Mouse (Mus musculus) embryonic facial prominence, embryonic 14.5 days (tissue): ENCODE measurements around the gene Greb1. TPM values are rescaled to one million over a fixed set of nuclear protein-coding genes. Genes with fewer than 3 reads are reported as not detected.
A peak's percentile ranks its signal among the peaks of the same experiment; 100 is the strongest.

ENCODE experiments used
- ATAC-seq: fragments of 200-750 bp; cut with Nextera tagmentation; 2 replicates; pipeline ENCODE4 v1.8.0; 2017; ENCODE audit warnings: low read depth, moderate number of reproducible peaks, moderate TSS enrichment
- DNase-seq: peaks from one replicate; pipeline ENCODE4 v3.0.0-alpha.2; 2015; ENCODE audit warnings: low spot score
- H3K27ac ChIP-seq: fragments of 300-500 bp; sonication (generic); replicated peaks from 2 replicates; pipeline ENCODE4 v1.5.1; 2014; ENCODE audit warnings: low read depth, mild to moderate bottlenecking, low read length, moderate library complexity
- H3K27me3 ChIP-seq: fragments of 300-500 bp; sonication (generic); replicated peaks from 2 replicates; pipeline ENCODE4 v1.6.1; 2014; ENCODE audit warnings: low read length; ENCODE audit not compliant: control insufficient read depth, insufficient read depth
- H3K36me3 ChIP-seq: fragments of 300-500 bp; sonication (generic); 2 replicates; pipeline ENCODE4 v1.6.1; 2014; ENCODE audit warnings: low read length, mixed read lengths; ENCODE audit not compliant: control insufficient read depth, insufficient read depth
- H3K4me1 ChIP-seq: fragments of 300-500 bp; sonication (generic); 2 replicates; pipeline ENCODE4 v1.6.1; 2014; ENCODE audit warnings: antibody characterized with exemption, low read length; ENCODE audit not compliant: control insufficient read depth, insufficient read depth
- H3K4me2 ChIP-seq: fragments of 300-500 bp; sonication (generic); 2 replicates; pipeline ENCODE4 v1.6.1; 2014; ENCODE audit warnings: low read depth, mild to moderate bottlenecking, low read length, moderate library complexity, mixed read lengths
- H3K4me3 ChIP-seq: fragments of 300-500 bp; sonication (generic); 2 replicates; pipeline ENCODE4 v1.5.1; 2014; ENCODE audit warnings: low read depth, mild to moderate bottlenecking, low read length
- H3K9ac ChIP-seq: fragments of 300-500 bp; sonication (generic); 2 replicates; pipeline ENCODE4 v1.6.1; 2014; ENCODE audit warnings: low read depth, mild to moderate bottlenecking, low read length, moderate library complexity, mixed read lengths
- H3K9me3 ChIP-seq: fragments of 300-500 bp; sonication (generic); 2 replicates; pipeline ENCODE4 v1.6.1; 2016; ENCODE audit warnings: low read length; ENCODE audit not compliant: control insufficient read depth
- WGBS: fragments of 180-500 bp; shearing (Covaris S2); extraction: QIAGEN DNeasy Blood & Tissue Kit; methylation state at CpG from one replicate; pipeline ENCODE4 v1.1.7; 2014; 5-methylcytosine and 5-hydroxymethylcytosine counted together
- polyA plus RNA-seq: library from polyadenylated mRNA; unstranded; fragments of >200 nt; fragmentation: Nextera tagmentation; extraction: Ambion mirVana; gene quantifications from 2 replicates; pipeline ENCODE4 v1.2.1, GENCODE M21; 2014

Greb1 gene
- polyA plus RNA-seq, 1 experiment from 2014 or later = 1.3 TPM

GRCm38 (mm10) chr12:16799928-16800258 lies 793 bp downstream of the Greb1 start:
- H3K27me3 ChIP-seq = no peaks in the 10 kb centered on the region; the same call in 1 of the 2 replicates
- no peaks in the 10 kb centered on the region for H3K9me3 ChIP-seq
- ATAC-seq (no peak), DNase-seq (no peak)
- no peak overlapping the region for H3K27ac ChIP-seq
- peaks cover 6% of the 10 kb centered on the region for H3K4me1 ChIP-seq
- WGBS = 4% methylated on average over 3 of the region's 6 CpGs
- peak overlapping the region; percentile 70 for H3K9ac ChIP-seq
- no peaks in the 10 kb centered on the region for H3K36me3 ChIP-seq
- peak overlapping the region; percentile 59 for H3K4me3 ChIP-seq
- peak overlapping the region; percentile 98 for H3K4me2 ChIP-seq

- no peak for DNase-seq
- Histone ChIP-seq H3K27me3 (no peaks in the 10 kb centered on the region; the same call in 1 of the 2 replicates), H3K36me3 (no peaks in the 10 kb centered on the region), H3K9ac (no peak overlapping the region), H3K4me2 (0 out of 2 replicates have a peak overlapping the region, but pooled peaks have one; percentile 2), H3K27ac (no peak overlapping the region), H3K4me1 (peaks cover 6% of the 10 kb centered on the region), H3K9me3 (no peaks in the 10 kb centered on the region), H3K4me3 (no peak overlapping the region)
- ATAC-seq = no peak
- 34% methylated on average over 3 of the region's 3 CpGs for WGBS
Observed at GRCm38 (mm10) chr12:16798894-16799293, 1.8 kb downstream of the Greb1 start.

GRCm38 (mm10) chr12:16795781-16796180 lies 4.9 kb downstream of the Greb1 start:
- no peaks in the 10 kb centered on the region for H3K9me3 ChIP-seq
- no peak for ATAC-seq
- 84% methylated on average over 3 of the region's 3 CpGs for WGBS
- H3K9ac ChIP-seq = no peak overlapping the region
- peaks cover 6% of the 10 kb centered on the region for H3K4me1 ChIP-seq
- H3K36me3 ChIP-seq = no peaks in the 10 kb centered on the region
- no peak overlapping the region for H3K27ac ChIP-seq
- no peak overlapping the region for H3K4me2 ChIP-seq
- H3K4me3 ChIP-seq = no peak overlapping the region
- no peaks in the 10 kb centered on the region for H3K27me3 ChIP-seq
- no peak for DNase-seq

- no peaks in the 10 kb centered on the region for H3K36me3 ChIP-seq
- ATAC-seq = no peak
- 89% methylated on average over 3 of the region's 4 CpGs for WGBS
Observed at GRCm38 (mm10) chr12:16793371-16793770, 7.3 kb downstream of the Greb1 start.

GRCm38 (mm10) chr12:16790456-16790855 lies 10.2 kb downstream of the Greb1 start:
- Histone ChIP-seq H3K27ac (no peak overlapping the region), H3K36me3 (no peaks in the 10 kb centered on the region), H3K27me3 (no peaks in the 10 kb centered on the region), H3K4me2 (no peak overlapping the region), H3K4me3 (no peak overlapping the region), H3K9ac (no peak overlapping the region), H3K9me3 (no peaks in the 10 kb centered on the region), H3K4me1 (no peaks in the 10 kb centered on the region)
- no peak for ATAC-seq
- 67% methylated on average over 4 of the region's 4 CpGs for WGBS
- DNase-seq = no peak

More at GRCm38 (mm10) chr12:16793371-16793770, 7.3 kb downstream of the Greb1 start:
- Histone ChIP-seq H3K4me3 (no peak overlapping the region), H3K4me1 (no peaks in the 10 kb centered on the region), H3K4me2 (no peak overlapping the region), H3K9ac (no peak overlapping the region), H3K9me3 (no peaks in the 10 kb centered on the region), H3K27me3 (no peaks in the 10 kb centered on the region), H3K27ac (no peak overlapping the region)
- DNase-seq = no peak

GRCm38 (mm10) chr12:16789756-16790155 lies 10.9 kb downstream of the Greb1 start:
- H3K9me3 ChIP-seq = no peaks in the 10 kb centered on the region
- WGBS = 16% methylated on average over 4 of the region's 4 CpGs
- ATAC-seq (no peak), DNase-seq (peak; percentile 23)
- no peak overlapping the region for H3K4me2 ChIP-seq
- H3K27me3 ChIP-seq = no peaks in the 10 kb centered on the region
- H3K4me3 ChIP-seq = no peak overlapping the region
- H3K4me1 ChIP-seq = no peaks in the 10 kb centered on the region
- H3K36me3 ChIP-seq = no peaks in the 10 kb centered on the region
- H3K9ac ChIP-seq = no peak overlapping the region
- H3K27ac ChIP-seq = no peak overlapping the region

GRCm38 (mm10) chr12:16789199-16789598 lies 11.5 kb downstream of the Greb1 start:
- Histone ChIP-seq H3K27ac (no peak overlapping the region), H3K27me3 (no peaks in the 10 kb centered on the region), H3K4me1 (no peaks in the 10 kb centered on the region), H3K4me2 (no peak overlapping the region), H3K9ac (no peak overlapping the region), H3K9me3 (no peaks in the 10 kb centered on the region), H3K36me3 (no peaks in the 10 kb centered on the region), H3K4me3 (no peak overlapping the region)
- WGBS = 50% methylated on average over 1 of the region's 1 CpGs
- no peak for DNase-seq
- ATAC-seq = no peak

GRCm38 (mm10) chr12:16788600-16788999 lies 12.1 kb downstream of the Greb1 start:
- no peak overlapping the region for H3K4me2 ChIP-seq
- no peaks in the 10 kb centered on the region for H3K36me3 ChIP-seq
- 54% methylated on average over 2 of the region's 2 CpGs for WGBS
- H3K4me3 ChIP-seq = no peak overlapping the region
- no peaks in the 10 kb centered on the region for H3K9me3 ChIP-seq
- no peak overlapping the region for H3K27ac ChIP-seq
- ATAC-seq (no peak), DNase-seq (no peak)
- H3K9ac ChIP-seq = no peak overlapping the region
- H3K27me3 ChIP-seq = no peaks in the 10 kb centered on the region
- H3K4me1 ChIP-seq = no peaks in the 10 kb centered on the region

GRCm38 (mm10) chr12:16781034-16781746 lies 19.5 kb downstream of the Greb1 start:
- H3K4me3 ChIP-seq = no peak overlapping the region
- H3K27me3 ChIP-seq = no peaks in the 10 kb centered on the region
- H3K9ac ChIP-seq = no peak overlapping the region
- H3K27ac ChIP-seq = no peak overlapping the region
- DNase-seq (no peak), ATAC-seq (no peak)
- 82% methylated on average over 14 of the region's 14 CpGs for WGBS
- no peaks in the 10 kb centered on the region for H3K4me1 ChIP-seq
- no peaks in the 10 kb centered on the region for H3K36me3 ChIP-seq
- no peaks in the 10 kb centered on the region for H3K9me3 ChIP-seq
- no peak overlapping the region for H3K4me2 ChIP-seq
